Mouse (Mus musculus) gonadal fat pad, adult 2 months (tissue): ENCODE measurements at regions not wholly inside any gene's neighbourhood (a gene's known extent, or its start where the extent isn't known, plus 50 kb on each side); places are given as distances from the start of the nearest gene placed in this dataset.
"Not testable (repeated sequence)": the region's sequence is repeated elsewhere in the genome, so short reads cannot be mapped to it uniquely, and the experiment has no call there.

ENCODE experiments used
- DNase-seq: peaks from one replicate; pipeline ENCODE4 v3.0.0-alpha.2; 2012; ENCODE audit warnings: low read depth

DNA sequence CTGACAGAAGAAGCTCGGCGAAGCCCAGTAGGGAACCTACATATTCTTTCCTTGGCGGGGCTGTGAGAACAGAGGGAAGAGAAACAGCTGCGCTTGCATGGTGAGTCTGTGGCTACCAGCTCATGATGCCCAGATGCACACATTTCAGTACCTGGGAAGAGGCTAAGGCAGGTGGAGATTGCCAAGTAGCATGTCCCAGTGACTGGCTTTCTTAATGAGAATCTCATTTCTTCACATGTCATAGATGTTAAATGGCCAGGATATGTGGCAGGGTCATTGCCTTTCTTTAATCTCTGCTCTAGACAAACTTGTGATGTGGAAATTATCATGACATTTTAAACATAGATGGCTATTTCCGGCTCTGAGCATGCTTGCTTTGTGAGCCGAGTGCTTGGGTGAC is 109.5 kb upstream of the Tns3 start:
- no peak for DNase-seq

DNA sequence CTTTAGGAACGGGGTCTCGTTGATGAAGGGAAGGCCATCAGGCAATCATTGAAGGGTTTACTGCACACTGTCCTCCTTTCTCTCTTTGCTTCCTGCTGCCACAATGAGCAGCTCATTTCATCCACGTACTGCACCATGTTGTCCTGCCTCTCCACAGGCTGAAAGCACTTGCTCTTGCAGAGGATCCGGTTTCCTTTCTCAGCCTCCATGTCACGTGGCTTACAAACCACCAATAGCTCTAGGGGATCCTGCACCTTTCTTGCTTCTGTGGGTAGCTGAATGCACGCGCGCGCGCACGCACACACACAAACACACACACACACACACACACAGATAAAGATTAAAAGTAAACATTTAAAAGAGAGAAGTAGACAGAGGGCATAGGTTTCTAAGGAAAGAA is 108.9 kb upstream of the Tns3 start:
- DNase-seq, result no peak

DNA sequence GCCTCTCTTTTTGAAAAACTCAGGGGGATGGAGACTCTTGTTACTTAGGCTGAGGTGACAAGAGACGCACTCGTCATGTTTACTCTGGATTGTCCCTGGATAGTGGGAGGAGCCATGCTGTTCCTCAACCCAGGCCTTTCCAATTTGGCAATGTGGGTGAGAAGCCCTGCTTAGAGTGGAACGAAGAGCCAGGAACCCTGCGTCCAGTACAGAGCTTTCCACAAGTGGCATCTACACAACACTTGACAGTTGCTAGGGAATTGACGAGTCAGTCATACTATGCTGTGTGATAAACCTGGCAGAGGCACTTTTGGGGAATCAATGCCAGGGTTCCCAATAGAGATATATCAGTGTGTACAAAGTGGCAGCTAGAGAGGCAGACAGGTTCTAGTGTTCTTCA is 108.2 kb upstream of the Tns3 start:
- DNase-seq, result no peak

DNA sequence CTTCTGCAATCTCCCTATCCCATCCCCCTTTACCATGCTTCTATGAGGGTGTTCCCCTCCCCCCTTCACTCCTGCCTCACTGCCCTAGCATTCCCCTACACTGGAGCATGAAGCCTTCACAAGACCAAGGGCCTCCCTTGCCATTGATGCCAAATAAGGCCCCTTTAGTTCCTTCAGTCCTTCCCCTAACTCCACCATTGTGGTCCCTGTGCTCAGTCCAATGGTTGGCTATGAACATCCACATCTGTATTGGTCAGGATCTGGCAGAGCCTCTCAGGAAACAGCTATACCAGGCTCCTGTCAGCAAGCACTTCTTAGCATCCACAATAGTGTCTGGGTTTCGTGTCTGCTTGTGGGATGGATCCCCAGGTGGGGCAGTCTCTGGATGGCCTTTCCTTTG is 104.4 kb upstream of the Tns3 start:
- DNase-seq, result not testable (repeated sequence)

DNA sequence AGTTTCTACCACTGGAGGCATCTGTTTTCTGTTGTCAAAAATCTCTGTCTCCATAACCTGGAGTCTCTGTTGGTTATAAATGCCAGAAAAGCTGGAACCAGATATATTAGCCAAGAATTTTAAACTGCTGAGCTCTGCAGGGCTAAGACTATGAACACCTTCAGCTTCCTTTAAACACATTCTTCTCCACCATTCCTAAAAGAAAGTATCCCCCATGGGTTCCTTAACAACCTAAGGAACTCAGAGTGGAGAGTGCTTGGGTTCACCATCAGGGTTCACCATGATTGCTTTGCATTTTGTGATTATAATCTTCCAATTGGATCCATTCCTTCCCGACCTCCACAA is 101.2 kb upstream of the Tns3 start:
- DNase-seq, result no peak

DNA sequence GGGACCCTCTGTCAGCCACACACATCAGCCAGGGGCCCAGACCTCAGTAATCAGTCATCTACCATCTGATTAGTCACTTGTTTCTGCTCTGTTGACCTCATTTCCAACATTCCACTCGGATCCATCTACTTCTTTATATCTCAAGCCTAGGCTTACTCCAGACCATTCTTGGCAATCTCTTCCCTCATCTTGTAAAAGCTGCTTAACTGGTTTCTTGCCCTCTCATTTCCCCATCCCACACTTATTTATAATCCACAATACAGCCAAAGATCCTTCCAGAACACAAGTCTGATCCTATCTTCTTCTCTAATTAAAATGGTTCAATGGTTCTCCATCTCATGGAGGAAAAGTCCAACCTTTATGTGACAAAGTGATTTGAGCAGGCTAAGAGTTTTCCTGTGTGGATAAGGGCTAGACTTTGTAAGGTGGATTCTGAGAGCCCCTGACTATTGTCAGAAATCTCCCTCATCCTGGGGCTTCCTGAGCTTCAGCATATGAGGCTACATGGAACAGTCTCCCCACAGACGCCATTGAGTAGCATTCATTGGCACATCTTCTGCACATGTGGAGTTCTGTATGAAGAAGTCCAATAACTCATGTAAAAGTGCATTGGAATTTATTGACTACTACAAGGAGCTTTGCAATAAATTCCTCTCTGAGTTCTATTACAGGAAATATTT is 100.7 kb upstream of the Tns3 start:
- peak; percentile 42 for DNase-seq

DNA sequence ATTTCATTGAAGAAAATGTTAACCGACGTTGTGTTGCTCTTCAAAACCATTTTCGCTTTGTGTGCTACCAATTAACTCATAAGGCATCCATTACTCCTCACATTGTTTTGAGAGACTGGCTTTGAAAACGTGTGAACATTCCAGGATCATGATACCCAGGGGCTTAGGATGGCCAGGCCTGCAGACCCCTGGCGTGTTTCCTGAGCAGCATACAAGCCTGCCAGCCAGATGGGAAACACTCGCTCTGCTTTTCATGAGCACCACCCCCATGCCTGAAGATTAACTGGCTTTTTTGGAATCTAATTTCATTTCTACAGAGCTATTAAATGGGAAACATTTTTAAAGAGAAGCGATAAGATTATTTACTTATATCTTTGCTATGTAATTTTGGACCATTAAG is 99.1 kb upstream of the Tns3 start:
- no peak for DNase-seq

DNA sequence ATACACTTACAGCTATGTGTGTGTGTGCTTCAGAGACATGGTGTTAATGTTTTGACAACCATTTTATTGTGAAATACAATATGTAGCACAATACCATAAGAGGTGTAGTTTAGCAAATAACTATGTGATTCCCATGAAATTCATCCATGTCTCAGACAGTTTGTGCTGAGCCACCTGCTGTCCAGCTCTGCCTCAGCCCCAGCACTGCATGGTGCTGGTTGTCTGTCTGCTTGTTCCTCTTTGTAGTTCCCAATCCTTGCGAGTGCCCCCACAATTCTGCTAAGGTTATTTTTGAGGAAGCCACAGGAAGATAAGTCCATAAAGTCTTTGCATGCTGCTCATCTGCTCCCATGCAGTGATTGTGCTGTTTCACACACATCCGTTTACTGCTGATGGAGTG is 97.8 kb upstream of the Tns3 start:
- no peak for DNase-seq

DNA sequence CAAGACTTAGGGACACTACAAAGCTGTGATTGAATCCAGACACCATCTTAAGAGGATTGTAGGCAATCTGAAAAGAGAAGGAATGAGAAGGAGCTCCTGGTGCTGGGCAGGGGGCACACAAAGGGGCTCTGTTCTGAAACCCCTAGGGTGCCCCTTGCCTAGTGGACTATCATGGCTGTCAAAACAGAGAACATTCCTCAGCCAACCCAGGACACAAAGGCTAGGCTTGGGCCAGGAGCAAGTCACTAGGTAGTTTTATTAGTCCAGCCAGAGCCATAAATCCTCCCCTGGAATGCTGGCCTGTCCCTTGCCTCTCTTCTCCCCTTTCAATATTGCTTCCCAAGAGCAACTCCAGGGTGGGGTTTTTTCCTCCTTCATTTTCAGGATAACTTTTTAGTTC is 97.3 kb upstream of the Tns3 start:
- DNase-seq, result no peak

DNA sequence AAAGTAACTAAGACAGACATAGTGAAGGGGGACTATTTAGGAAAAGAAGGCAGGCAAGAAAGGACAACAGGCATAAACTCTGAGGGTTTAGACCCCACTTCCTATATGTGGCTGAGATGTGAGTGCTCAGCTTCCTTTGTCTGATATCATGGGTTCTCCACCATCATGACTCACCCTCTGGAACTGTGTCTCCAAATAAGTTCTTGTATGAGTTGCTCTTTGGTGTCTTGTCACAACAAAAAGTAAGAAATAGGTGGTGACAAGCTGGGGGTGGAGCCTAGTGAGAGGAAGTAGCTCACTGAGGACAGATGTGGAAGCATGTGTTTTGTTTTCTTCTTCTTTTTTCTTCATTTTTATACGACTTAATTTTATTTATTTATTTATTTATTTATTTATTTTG is 95.5 kb upstream of the Tns3 start:
- DNase-seq, result no peak

DNA sequence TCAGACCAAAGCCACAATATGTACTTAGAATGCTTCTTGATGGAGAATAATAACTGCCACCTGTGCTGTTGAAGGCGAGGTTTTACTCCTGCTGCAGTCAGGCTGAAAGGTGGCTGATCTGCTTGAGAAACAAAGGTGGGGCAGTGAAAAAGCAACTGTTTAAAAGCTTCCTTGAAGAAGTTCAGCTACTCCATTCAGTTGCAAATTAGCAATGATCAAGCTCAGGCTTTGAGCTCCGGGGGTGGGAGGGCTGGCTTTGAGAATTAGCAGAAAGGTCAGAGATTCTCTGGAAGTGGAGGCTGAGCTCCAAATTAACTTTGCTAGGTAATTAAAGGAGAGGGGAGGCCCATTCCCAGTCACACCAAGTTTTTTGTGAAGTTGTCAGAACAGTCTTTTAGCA is 90.2 kb upstream of the Tns3 start:
- DNase-seq, result not testable (repeated sequence)

DNA sequence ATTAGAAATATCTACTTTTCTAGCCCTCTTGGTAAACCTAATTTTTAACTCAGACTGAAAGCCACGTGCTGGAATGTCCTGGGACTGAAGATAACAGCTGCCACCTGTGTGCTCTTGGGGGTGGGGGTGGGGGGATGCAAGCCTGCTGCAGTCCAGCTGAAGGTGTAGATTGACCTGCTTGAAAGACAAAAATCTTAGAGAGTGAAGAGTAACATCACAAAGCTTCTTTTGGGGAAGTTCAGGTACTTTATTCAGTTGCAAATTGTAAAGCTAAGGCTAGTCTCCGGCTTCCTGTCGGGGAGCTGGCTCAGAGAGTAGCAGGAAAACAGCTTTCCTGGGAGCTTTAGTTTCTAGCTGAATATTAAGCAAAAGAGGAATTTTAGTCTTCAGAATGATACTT is 71.4 kb upstream of the Tns3 start:
- DNase-seq, result not testable (repeated sequence)

DNA sequence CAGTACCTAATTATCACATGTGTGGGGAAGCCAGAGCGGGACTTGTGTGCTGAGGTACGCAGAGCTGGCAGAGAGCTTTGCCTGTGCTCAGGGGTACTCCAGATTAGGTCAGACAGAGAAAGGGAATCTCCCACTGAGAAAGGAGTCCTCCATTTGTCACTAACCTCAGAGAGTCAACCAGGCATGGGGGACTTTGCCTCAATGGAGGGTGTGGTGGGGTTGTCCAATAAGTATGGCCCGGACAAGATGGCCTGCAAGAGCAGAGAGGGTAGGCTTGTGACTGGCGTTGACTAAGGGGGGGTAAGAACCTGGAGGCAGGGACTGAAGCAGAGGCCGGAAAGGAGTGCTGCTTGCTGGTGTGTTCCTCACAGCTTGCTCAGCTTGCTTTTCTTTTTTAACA is 62.7 kb upstream of the Tns3 start:
- DNase-seq, result no peak

DNA sequence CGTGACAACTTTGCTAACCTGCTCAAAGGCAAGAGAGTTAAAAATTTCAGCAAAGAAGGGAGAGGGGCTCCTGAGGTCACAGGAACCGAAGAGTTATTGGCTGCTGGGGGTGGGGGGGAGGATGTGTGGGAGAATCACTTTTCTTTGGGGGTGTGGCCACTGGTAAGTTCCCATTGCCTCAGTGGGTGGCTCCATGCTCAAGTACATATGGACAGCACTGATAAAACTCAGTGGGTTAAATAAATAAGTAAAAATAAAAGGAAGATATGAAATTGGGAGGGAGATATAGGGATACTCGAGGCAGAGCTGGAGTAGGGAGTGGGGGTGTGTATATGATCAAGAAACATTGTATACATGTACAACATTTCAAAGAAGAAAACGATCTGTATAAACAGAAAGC is 61.2 kb upstream of the Tns3 start:
- no peak for DNase-seq

DNA sequence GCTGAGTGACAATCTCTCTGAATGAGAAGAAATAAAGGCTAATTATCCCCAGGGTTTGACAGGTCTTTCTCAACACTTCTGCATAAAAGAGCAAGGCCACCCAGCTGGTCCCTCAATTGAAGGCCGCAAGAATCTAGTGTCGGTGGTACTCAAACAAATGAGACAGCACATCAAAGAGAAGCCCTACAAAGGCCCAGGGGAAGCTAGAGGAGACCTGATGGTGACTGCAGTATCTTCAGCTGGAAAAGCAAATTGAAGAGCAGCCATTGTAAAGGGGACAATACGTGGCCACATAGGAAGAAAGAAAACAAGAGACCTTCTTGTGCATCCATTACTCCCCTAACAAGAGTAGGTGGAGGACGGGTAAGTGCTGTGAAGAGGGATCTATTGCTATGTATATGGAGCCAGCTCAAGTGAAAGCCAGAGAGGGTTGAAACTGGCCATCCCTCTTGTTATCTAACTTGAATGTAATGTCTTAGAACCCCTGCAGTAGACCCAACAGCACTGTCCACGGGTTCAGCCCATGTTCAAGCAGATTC is 58.8 kb upstream of the Tns3 start:
- no peak for DNase-seq

DNA sequence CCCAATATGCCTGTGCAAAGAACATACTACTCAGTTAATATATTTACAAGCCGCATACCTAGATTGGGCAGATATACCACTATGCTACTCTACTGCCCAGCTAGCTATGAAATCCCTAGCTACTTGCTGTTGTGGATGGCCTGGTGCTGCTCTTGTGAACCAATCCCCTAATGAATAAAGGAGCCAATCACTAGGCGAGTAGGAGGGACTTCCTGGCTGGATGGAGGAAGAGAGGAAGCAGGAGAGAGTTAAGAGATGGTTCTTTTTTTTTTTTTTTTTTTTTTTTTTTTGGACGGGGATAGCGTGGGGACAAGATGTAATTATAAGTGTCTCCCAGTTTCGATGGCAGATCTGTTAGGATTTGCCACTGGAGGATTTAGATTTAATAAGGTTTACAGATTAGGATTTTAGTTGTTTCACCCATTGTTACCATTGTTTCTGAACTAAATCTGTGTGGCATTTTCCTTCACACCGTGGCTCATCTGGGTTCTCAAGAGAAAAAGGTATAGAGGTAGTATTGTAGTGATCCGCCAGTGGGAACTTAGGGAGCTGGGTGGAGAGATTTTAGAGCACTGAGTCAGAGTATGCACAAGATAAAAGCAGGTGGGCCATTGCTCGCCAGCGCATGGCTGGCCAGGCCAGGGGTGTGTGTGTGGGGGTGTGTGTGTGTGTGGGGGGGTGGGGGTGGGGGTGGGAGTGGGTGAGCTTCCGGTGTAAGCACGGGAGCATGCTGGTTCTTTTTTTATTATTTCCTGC is 55.1 kb upstream of the Tns3 start:
- DNase-seq, result no peak

DNA sequence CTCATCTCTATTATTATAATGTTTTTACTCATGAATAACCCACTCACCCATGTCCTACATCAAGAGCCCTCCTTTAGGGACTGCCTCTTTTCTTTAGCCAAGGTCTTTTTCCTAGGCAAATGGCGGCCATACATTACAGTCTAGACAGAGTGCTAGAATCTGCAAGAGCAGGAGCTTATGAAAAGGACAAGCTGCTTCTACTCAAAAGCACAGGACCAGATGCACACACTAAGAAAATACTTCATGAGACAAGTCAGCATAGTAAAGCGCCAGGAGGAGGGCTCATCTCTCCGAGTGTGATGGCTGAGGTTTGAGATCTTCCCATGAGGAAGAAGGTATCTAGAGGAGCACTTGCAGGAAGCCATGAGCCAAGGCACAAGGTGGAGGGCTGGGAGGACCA is 53.4 kb upstream of the Tns3 start:
- no peak for DNase-seq

DNA sequence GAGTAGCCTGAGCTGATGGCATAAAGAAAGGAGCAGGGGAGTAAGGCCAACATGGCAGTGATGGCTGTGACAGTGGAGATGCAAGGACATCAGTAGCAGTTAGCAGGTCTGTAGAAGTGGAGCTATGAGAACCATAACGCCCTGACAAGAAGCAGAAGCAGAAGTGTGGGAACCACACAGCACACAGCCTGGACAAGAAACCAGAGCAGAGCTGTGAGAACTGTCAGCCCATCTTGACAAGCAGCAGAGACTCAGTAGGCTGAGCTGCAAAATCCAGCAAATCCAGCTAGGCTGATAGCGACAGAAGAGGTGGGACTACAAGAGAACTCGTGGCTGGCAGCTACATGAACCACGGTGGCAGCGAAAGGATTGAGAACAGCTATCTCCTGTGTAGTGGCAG is 52.5 kb upstream of the Tns3 start:
- DNase-seq, result no peak

DNA sequence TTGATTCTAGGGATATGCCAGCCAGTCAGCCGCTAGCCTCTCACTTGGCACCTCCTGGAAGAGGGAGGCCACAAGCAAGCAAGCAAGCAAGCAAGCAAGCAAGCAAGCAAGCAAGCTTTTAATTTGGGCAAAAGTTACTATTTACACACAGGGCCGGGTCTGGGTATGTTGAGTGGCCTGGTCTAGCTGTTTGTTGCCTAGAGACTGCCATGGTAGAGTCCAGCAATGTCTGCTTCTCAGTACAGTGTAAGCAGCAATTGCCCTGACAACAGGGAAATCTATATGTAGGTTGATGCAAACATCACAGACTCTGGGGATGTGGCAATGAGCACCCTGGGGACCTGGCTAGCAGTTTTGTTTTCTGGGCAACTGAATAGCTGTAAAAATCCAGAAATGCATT is 51.4 kb upstream of the Tns3 start:
- no peak for DNase-seq
